Mouse (Mus musculus): ENCODE measurements at regions not wholly inside any gene's neighbourhood (a gene's known extent, or its start where the extent isn't known, plus 50 kb on each side); places are given as distances from the start of the nearest gene placed in this dataset.
"Not testable (repeated sequence)": the region's sequence is repeated elsewhere in the genome, so short reads cannot be mapped to it uniquely, and the experiment has no call there.

- in situ Hi-C loops (cut with MboI, MseI) = no loop called here
Measured at GRCm38 (mm10) chr12:114564329-114564728, 1020.6 kb downstream of the Adam6a start.

GRCm38 (mm10) chr12:114583371-114583770 lies 1039.7 kb downstream of the Adam6a start:
- in situ Hi-C loops (cut with MboI, MseI) = no loop called here

- in situ Hi-C loops (cut with MboI, MseI) = no loop called here
Measured at GRCm38 (mm10) chr12:114587227-114587626, 1043.5 kb downstream of the Adam6a start.

GRCm38 (mm10) chr12:114597672-114598071 lies 1054.0 kb downstream of the Adam6a start:
- in situ Hi-C loops (cut with MboI, MseI) = no loop called here

GRCm38 (mm10) chr12:114609171-114609570 lies 1065.5 kb downstream of the Adam6a start:
- in situ Hi-C loops (cut with MboI, MseI) = no loop called here

GRCm38 (mm10) chr12:114612108-114612507 lies 1068.4 kb downstream of the Adam6a start:
- in situ Hi-C loops (cut with MboI, MseI) = no loop called here

GRCm38 (mm10) chr12:114615179-114615578 lies 1071.5 kb downstream of the Adam6a start:
- in situ Hi-C loops (cut with MboI, MseI) = no loop called here

GRCm38 (mm10) chr12:114615712-114616111 lies 1072.0 kb downstream of the Adam6a start:
- in situ Hi-C loops (cut with MboI, MseI) = no loop called here

GRCm38 (mm10) chr12:114641089-114641488 lies 1097.4 kb downstream of the Adam6a start:
- in situ Hi-C loops (cut with MboI, MseI) = no loop called here

- in situ Hi-C loops (cut with MboI, MseI) = no loop called here
Measured at GRCm38 (mm10) chr12:114646372-114646771, 1102.7 kb downstream of the Adam6a start.

- in situ Hi-C loops (cut with MboI, MseI) = not testable (repeated sequence)
Measured at GRCm38 (mm10) chr12:114650432-114651101, 1106.9 kb downstream of the Adam6a start.

- in situ Hi-C loops (cut with MboI, MseI) = loop anchor here (5.0 kb wide), 1 partner anchor 105 kb away; no protein-coding TSS in a partner anchor
Measured at GRCm38 (mm10) chr12:114657134-114657533, 1113.4 kb downstream of the Adam6a start.
